Mouse (Mus musculus): ENCODE measurements at regions not wholly inside any gene's neighbourhood (a gene's known extent, or its start where the extent isn't known, plus 50 kb on each side); places are given as distances from the start of the nearest gene placed in this dataset.
A peak's percentile ranks its signal among the peaks of the same experiment; 100 is the strongest.

DNA sequence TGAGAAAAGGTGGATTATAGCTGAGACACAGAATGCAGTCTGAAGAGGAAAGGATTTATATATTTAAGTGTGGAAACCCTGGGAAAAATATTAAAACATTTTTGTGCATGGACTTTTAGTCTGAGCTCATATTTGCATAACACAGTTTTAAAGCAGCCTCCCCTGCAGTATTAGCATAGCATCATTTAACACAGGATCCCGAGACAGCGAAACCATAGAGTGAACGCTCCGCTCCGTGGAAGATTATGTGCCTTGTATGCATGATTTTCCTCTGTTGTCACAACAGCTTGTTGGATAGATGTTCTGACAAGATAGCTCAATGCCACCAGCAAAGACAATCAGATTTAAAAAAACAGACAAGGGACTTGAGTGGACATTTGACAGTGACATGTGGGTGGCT lies 86.1 kb upstream of the Kif2a start:
- H3K27me3 ChIP-seq (ENCODE audit: control insufficient read depth, insufficient read depth, low read length): no peaks in the 10 kb centered on the region
- no peak overlapping the region for H3K27ac ChIP-seq (ENCODE audit: low read depth, low read length)
- H3K9me3 ChIP-seq (ENCODE audit: control insufficient read depth, low read length): no peaks in the 10 kb centered on the region
- no peak for ATAC-seq (ENCODE audit: low read depth)
- no peaks in the 10 kb centered on the region for H3K36me3 ChIP-seq (ENCODE audit: control insufficient read depth, insufficient read depth, low read length)
- 60% methylated on average over 5 of the region's 5 CpGs for WGBS
- no peak overlapping the region for H3K9ac ChIP-seq (replicated peaks; ENCODE audit: low read depth, low read length)
- H3K4me3 ChIP-seq (ENCODE audit: low read depth, low read length): no peak overlapping the region
- no peak overlapping the region for H3K4me2 ChIP-seq (ENCODE audit: low read depth, low read length)
- no peaks in the 10 kb centered on the region for H3K4me1 ChIP-seq (ENCODE audit: control insufficient read depth, insufficient read depth, low read length)

DNA sequence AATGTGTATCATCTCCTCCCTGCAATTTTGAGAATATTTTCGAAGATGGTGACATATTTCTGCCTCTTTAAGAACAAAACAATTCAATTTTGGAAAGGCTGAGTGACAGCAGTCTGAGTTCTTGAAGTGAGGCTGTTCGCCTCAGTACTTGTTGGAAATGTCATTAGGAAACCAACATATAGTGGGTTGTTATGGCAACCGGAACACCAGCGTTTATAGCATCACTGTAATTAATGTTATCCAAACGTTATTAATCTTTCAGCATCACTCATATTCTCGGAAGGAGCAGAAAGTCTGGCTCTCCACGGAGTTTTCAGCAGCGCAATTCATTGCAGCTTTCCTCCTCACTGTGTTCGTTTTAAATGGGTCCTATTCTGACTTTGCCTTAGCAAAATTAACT lies 85.6 kb upstream of the Kif2a start:
- Histone ChIP-seq H3K27me3 (ENCODE audit: control insufficient read depth, insufficient read depth, low read length) (no peaks in the 10 kb centered on the region), H3K4me1 (ENCODE audit: control insufficient read depth, insufficient read depth, low read length) (no peaks in the 10 kb centered on the region), H3K9ac (replicated peaks; ENCODE audit: low read depth, low read length) (no peak overlapping the region), H3K4me3 (ENCODE audit: low read depth, low read length) (no peak overlapping the region), H3K27ac (ENCODE audit: low read depth, low read length) (no peak overlapping the region), H3K9me3 (ENCODE audit: control insufficient read depth, low read length) (no peaks in the 10 kb centered on the region), H3K36me3 (ENCODE audit: control insufficient read depth, insufficient read depth, low read length) (no peaks in the 10 kb centered on the region), H3K4me2 (ENCODE audit: low read depth, low read length) (no peak overlapping the region)
- no peak for ATAC-seq (ENCODE audit: low read depth)
- 52% methylated on average over 9 of the region's 9 CpGs for WGBS

DNA sequence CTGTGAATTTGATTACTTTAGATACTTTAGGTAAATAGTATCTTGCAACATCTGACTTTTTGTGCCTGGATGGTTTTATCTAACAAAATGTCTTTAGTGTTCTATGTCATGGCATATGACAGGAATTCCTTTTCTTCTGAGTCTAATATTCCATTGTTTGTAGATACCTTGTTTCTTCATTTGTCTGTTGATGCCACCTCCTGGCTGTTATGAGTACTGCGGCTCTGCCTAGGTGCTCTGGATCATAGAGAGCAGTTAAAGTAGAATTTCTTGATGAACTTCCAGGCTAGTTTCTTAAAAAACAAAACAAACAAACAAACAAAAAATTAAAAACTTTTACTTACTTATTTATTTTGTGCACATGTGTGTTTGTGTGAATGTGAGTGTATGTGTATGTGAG lies 83.6 kb upstream of the Kif2a start:
- no peaks in the 10 kb centered on the region for H3K36me3 ChIP-seq (ENCODE audit: control insufficient read depth, insufficient read depth, low read length)
- no peak overlapping the region for H3K4me3 ChIP-seq (ENCODE audit: low read depth, low read length)
- no peak overlapping the region for H3K9ac ChIP-seq (replicated peaks; ENCODE audit: low read depth, low read length)
- no peak overlapping the region for H3K4me2 ChIP-seq (ENCODE audit: low read depth, low read length)
- no peaks in the 10 kb centered on the region for H3K4me1 ChIP-seq (ENCODE audit: control insufficient read depth, insufficient read depth, low read length)
- H3K9me3 ChIP-seq (ENCODE audit: control insufficient read depth, low read length): no peaks in the 10 kb centered on the region
- WGBS: 76% methylated on average over 1 of the region's 1 CpGs
- H3K27me3 ChIP-seq (ENCODE audit: control insufficient read depth, insufficient read depth, low read length): no peaks in the 10 kb centered on the region
- no peak overlapping the region for H3K27ac ChIP-seq (ENCODE audit: low read depth, low read length)
- ATAC-seq (ENCODE audit: low read depth): no peak

DNA sequence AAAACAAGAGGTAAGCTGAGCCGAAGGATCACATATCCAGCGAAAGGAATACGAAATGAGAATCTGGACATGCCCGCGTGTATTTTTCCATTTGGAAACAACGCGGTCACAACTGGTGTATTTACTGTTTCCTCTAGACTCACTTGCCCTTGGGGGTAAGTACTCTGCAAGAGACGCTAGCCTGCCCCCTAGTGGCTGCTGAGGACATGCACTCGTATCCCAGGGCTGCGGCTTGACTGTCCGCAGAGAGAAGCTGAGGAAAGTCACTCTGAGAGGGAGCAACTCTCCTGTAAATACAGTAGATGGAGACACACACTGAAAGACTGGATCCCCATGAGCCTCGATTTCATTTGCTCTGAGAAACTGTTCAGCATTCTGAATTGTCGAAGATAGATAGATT lies 79.7 kb upstream of the Kif2a start:
- 27% methylated on average over 13 of the region's 13 CpGs for WGBS
- peak; percentile 79 for ATAC-seq (ENCODE audit: low read depth)
- Histone ChIP-seq H3K4me1 (ENCODE audit: control insufficient read depth, insufficient read depth, low read length) (no peaks in the 10 kb centered on the region), H3K36me3 (ENCODE audit: control insufficient read depth, insufficient read depth, low read length) (no peaks in the 10 kb centered on the region), H3K27ac (ENCODE audit: low read depth, low read length) (no peak overlapping the region), H3K4me3 (ENCODE audit: low read depth, low read length) (no peak overlapping the region), H3K4me2 (ENCODE audit: low read depth, low read length) (no peak overlapping the region), H3K27me3 (ENCODE audit: control insufficient read depth, insufficient read depth, low read length) (no peaks in the 10 kb centered on the region), H3K9ac (replicated peaks; ENCODE audit: low read depth, low read length) (no peak overlapping the region), H3K9me3 (ENCODE audit: control insufficient read depth, low read length) (no peaks in the 10 kb centered on the region)

DNA sequence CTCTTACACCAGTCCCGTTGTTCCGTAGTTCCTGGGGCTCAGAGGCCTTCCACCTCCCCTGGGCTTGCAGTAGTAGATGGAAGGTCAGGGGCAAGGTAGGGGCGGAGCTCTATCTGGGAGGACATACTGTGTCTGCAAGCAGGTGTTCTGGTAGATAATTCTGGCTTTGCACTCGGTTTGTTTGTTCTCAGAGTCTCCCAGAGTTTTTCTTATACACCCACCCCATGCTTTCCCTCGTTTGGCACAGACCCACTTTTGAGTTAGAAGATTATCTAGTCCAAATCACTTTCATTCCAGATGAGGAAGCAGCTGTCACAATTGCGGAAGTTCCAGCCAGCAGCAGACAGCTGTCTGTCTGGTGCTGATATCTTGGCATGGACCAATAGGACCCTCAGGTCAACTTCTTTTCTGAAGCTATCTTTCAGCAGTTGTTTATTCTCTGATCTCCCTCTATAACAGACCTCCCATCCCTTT lies 79.0 kb upstream of the Kif2a start:
- Histone ChIP-seq H3K9me3 (ENCODE audit: control insufficient read depth, low read length) (no peaks in the 10 kb centered on the region), H3K4me2 (ENCODE audit: low read depth, low read length) (no peak overlapping the region), H3K9ac (replicated peaks; ENCODE audit: low read depth, low read length) (no peak overlapping the region), H3K36me3 (ENCODE audit: control insufficient read depth, insufficient read depth, low read length) (no peaks in the 10 kb centered on the region), H3K27me3 (ENCODE audit: control insufficient read depth, insufficient read depth, low read length) (no peaks in the 10 kb centered on the region), H3K27ac (ENCODE audit: low read depth, low read length) (no peak overlapping the region), H3K4me1 (ENCODE audit: control insufficient read depth, insufficient read depth, low read length) (no peaks in the 10 kb centered on the region), H3K4me3 (ENCODE audit: low read depth, low read length) (no peak overlapping the region)
- no peak for ATAC-seq (ENCODE audit: low read depth)
- 76% methylated on average over 6 of the region's 6 CpGs for WGBS

DNA sequence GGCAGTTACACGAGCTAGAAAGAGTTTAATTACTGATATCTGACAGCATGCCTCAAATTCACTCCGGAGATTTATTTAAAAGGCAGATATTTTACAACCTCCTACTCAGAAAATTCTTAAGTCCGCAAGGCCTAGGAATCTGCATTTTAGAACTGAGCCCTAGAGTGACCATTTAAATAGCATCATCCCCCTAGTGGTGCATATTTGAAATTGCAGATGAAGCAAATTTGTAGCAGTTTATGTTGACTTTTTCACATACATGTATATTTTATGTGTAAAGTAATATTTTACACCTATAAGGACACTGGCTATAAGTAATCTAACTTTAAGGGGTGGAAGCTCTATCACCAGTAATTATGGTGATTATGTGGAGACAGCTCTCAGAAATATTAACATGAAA lies 78.2 kb upstream of the Kif2a start:
- WGBS: 67% methylated on average over 3 of the region's 3 CpGs
- H3K9ac ChIP-seq (replicated peaks; ENCODE audit: low read depth, low read length): no peak overlapping the region
- H3K4me1 ChIP-seq (ENCODE audit: control insufficient read depth, insufficient read depth, low read length): no peaks in the 10 kb centered on the region
- no peaks in the 10 kb centered on the region for H3K36me3 ChIP-seq (ENCODE audit: control insufficient read depth, insufficient read depth, low read length)
- H3K9me3 ChIP-seq (ENCODE audit: control insufficient read depth, low read length): no peaks in the 10 kb centered on the region
- no peak overlapping the region for H3K4me2 ChIP-seq (ENCODE audit: low read depth, low read length)
- no peaks in the 10 kb centered on the region for H3K27me3 ChIP-seq (ENCODE audit: control insufficient read depth, insufficient read depth, low read length)
- no peak for ATAC-seq (ENCODE audit: low read depth)
- H3K4me3 ChIP-seq (ENCODE audit: low read depth, low read length): no peak overlapping the region
- H3K27ac ChIP-seq (ENCODE audit: low read depth, low read length): no peak overlapping the region

DNA sequence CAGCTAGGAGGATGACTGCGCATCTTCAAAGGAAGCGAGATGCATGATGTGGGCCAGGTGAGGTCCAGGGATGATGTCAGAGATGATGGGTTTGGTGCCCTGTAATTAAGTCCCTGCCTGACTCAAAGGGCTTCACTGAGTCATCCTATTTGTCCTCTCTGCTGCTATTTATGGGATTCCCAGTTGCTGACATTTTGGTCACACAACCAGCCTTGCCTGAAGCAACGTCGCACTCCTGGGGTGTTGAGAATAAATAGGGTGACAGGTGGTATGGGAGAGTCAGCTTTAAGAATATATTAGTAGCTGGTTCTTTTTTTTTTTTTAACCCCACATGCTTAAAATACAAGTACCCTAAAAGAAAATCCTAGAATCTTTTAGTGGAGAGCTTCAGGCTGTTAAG lies 75.1 kb upstream of the Kif2a start:
- no peak overlapping the region for H3K27ac ChIP-seq (ENCODE audit: low read depth, low read length)
- H3K9ac ChIP-seq (replicated peaks; ENCODE audit: low read depth, low read length): no peak overlapping the region
- no peak overlapping the region for H3K4me2 ChIP-seq (ENCODE audit: low read depth, low read length)
- no peak overlapping the region for H3K4me3 ChIP-seq (ENCODE audit: low read depth, low read length)
- H3K4me1 ChIP-seq (ENCODE audit: control insufficient read depth, insufficient read depth, low read length): no peaks in the 10 kb centered on the region
- H3K27me3 ChIP-seq (ENCODE audit: control insufficient read depth, insufficient read depth, low read length): no peaks in the 10 kb centered on the region
- ATAC-seq (ENCODE audit: low read depth): no peak
- 88% methylated on average over 4 of the region's 4 CpGs for WGBS
- no peaks in the 10 kb centered on the region for H3K36me3 ChIP-seq (ENCODE audit: control insufficient read depth, insufficient read depth, low read length)
- H3K9me3 ChIP-seq (ENCODE audit: control insufficient read depth, low read length): no peaks in the 10 kb centered on the region

DNA sequence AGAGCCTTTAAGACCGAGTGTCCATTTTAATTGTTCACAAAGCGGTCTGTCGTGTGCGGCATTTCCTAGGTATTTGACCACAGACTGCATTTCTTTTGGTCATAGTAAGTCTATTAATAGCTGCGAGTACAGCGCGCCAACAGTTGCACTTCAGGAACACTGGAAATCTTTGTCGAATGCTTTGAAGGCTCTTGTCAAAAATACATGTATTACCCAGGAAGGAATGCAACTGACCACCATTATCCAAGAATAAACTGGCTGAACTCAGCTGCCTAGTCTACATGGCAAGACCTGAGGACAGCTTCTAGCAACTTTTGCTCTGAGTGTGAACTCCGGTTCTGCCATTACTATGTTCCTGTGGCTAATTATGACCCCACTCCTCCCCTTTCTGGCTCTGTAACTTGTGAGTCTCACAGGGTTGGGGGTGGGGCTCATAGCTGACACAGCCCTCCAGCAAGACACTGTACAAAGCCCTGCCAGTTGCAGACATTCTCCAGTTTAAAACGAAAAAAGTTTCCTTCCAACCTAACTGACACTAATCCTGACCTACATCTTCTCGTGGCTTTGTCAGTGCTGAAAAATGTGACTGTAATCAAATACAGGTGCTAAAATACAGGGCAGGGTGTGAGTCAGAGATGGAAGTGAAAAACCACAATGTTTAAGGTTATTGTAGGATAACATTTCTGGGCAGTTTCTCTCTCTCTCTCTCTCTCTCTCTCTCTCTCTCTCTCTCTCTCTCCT lies 73.2 kb upstream of the Kif2a start:
- Histone ChIP-seq H3K4me3 (ENCODE audit: low read depth, low read length) (no peak overlapping the region), H3K27me3 (ENCODE audit: control insufficient read depth, insufficient read depth, low read length) (no peaks in the 10 kb centered on the region), H3K9ac (replicated peaks; ENCODE audit: low read depth, low read length) (no peak overlapping the region), H3K4me2 (ENCODE audit: low read depth, low read length) (no peak overlapping the region), H3K36me3 (ENCODE audit: control insufficient read depth, insufficient read depth, low read length) (no peaks in the 10 kb centered on the region), H3K27ac (ENCODE audit: low read depth, low read length) (no peak overlapping the region), H3K9me3 (ENCODE audit: control insufficient read depth, low read length) (no peaks in the 10 kb centered on the region), H3K4me1 (ENCODE audit: control insufficient read depth, insufficient read depth, low read length) (no peaks in the 10 kb centered on the region)
- WGBS: 82% methylated on average over 11 of the region's 11 CpGs
- ATAC-seq (ENCODE audit: low read depth): no peak

DNA sequence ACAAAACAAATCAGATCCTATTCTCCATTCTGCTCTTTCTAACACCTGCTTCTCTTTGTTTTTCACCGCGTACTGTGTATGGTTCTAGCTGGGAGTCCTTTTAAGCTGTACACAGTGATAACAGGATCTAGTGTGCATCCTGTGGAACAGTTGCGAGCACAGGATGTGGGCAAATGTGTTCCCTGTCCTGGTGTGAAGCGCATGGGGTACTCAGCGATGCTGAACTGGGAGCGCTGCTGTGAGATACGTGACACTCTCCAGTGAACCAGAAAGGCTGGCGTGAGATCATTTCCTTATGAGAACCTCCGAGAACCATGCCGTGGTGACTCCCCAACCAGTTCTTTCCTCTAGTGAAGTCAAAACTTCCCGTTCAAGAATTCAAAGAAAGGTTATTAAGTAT lies 72.6 kb upstream of the Kif2a start:
- Histone ChIP-seq H3K4me1 (ENCODE audit: control insufficient read depth, insufficient read depth, low read length) (no peaks in the 10 kb centered on the region), H3K36me3 (ENCODE audit: control insufficient read depth, insufficient read depth, low read length) (no peaks in the 10 kb centered on the region), H3K4me2 (ENCODE audit: low read depth, low read length) (no peak overlapping the region), H3K9ac (replicated peaks; ENCODE audit: low read depth, low read length) (no peak overlapping the region), H3K4me3 (ENCODE audit: low read depth, low read length) (no peak overlapping the region), H3K27me3 (ENCODE audit: control insufficient read depth, insufficient read depth, low read length) (no peaks in the 10 kb centered on the region), H3K27ac (ENCODE audit: low read depth, low read length) (no peak overlapping the region), H3K9me3 (ENCODE audit: control insufficient read depth, low read length) (no peaks in the 10 kb centered on the region)
- ATAC-seq (ENCODE audit: low read depth): no peak
- 86% methylated on average over 11 of the region's 11 CpGs for WGBS

Measured in neural tube, embryonic 14.5 days (tissue).